ENCODE assay signal across 9 mouse cellular contexts in genomic region chr4:152088556-152089120, GRCm38 (mm10). TPM values are rescaled to one million over a fixed set of nuclear protein-coding genes. Genes with fewer than 3 reads are reported as not detected.
DNase-seq lines count a peak whose midpoint lies in the region; ATAC-seq and TF ChIP-seq lines count a peak whose summit lies in the region.
"Had no signal": no experiment of that assay in that cellular context is flagged by ENCODE, and none has a peak within 500 bp of the region (broad histone marks: within the 10 kb centered on the region; RNA-seq: fewer than 3 reads in every experiment).

No protein-coding gene starts in this region.

- 63% methylated on average over 8 of the region's 8 CpGs for WGBS in heart, postnatal 0 days
- WGBS in forebrain, embryonic 14.5 days, result 25% methylated on average over 8 of the region's 8 CpGs
- 41% methylated on average over 8 of the region's 8 CpGs for WGBS in neural tube, embryonic 13.5 days

- H3K4me1 ChIP-seq in heart, postnatal 0 days (ENCODE audit: control insufficient read depth, insufficient read depth), result peaks cover 18% of the 10 kb centered on the region
- H3K4me1 ChIP-seq in forebrain, embryonic 14.5 days (ENCODE audit: control insufficient read depth, insufficient read depth, low read length), result peaks cover 18% of the 10 kb centered on the region
- peaks cover 39% of the 10 kb centered on the region for H3K4me1 ChIP-seq in neural tube, embryonic 13.5 days (replicated peaks)

- no peak overlapping the region for H3K9ac ChIP-seq in heart, postnatal 0 days (replicated peaks; ENCODE audit: low read depth, low read length)
- no peak overlapping the region for H3K9ac ChIP-seq in forebrain, embryonic 14.5 days (ENCODE audit: low read length)
- H3K9ac ChIP-seq in neural tube, embryonic 13.5 days, result peak overlapping the region; percentile 83; the same call in 1 of the 2 replicates

- TF ChIP-seq EP300 in heart, postnatal 0 days (IDR thresholded peaks at IDR 0.05; ENCODE audit: low read depth), result no peak

- H3K27ac ChIP-seq in heart, postnatal 0 days (ENCODE audit: low read depth), result no peak overlapping the region
- peak overlapping the region; percentile 3; the same call in 1 of the 2 replicates for H3K27ac ChIP-seq in forebrain, embryonic 14.5 days (ENCODE audit: low read depth, low read length)
- H3K27ac ChIP-seq in neural tube, embryonic 13.5 days (replicated peaks), result 0 out of 2 replicates have a peak overlapping the region, but pooled peaks have one; percentile 2

- ATAC-seq in heart, postnatal 0 days (ENCODE audit: insufficient read depth, low read depth), result no peak
- peak; percentile 42; the same call in 1 of the 2 replicates for ATAC-seq in forebrain, embryonic 14.5 days
- ATAC-seq in neural tube, embryonic 13.5 days (ENCODE audit: low read depth), result no peak

- H3K9me3 ChIP-seq in heart, postnatal 0 days (replicated peaks; ENCODE audit: control insufficient read depth, low read length), result 0 out of 2 replicates have a peak, but pooled peaks cover 3% of the 10 kb centered on the region
- no peaks in the 10 kb centered on the region for H3K9me3 ChIP-seq in forebrain, embryonic 14.5 days (replicated peaks; ENCODE audit: control insufficient read depth, low read length)
- no peaks in the 10 kb centered on the region for H3K9me3 ChIP-seq in neural tube, embryonic 13.5 days
- H3K9me3 ChIP-seq: G1E had no signal

- H3K4me3 ChIP-seq in heart, postnatal 0 days (ENCODE audit: low read depth, low read length), result no peak overlapping the region
- no peak overlapping the region for H3K4me3 ChIP-seq in forebrain, embryonic 14.5 days (ENCODE audit: low read depth, low read length)
- H3K4me3 ChIP-seq in neural tube, embryonic 13.5 days, result no peak overlapping the region

- TF ChIP-seq CTCF in heart, postnatal 0 days (IDR thresholded peaks at IDR 0.05; ENCODE audit: low read depth), result no peak

- no peaks in the 10 kb centered on the region for H3K36me3 ChIP-seq in heart, postnatal 0 days (replicated peaks; ENCODE audit: control insufficient read depth, insufficient read depth, low read length)
- H3K36me3 ChIP-seq in forebrain, embryonic 14.5 days (ENCODE audit: control insufficient read depth, insufficient read depth, low read length), result no peaks in the 10 kb centered on the region
- no peaks in the 10 kb centered on the region for H3K36me3 ChIP-seq in neural tube, embryonic 13.5 days
- H3K36me3 ChIP-seq: G1E had no signal

- no peak for DNase-seq in heart, postnatal 0 days (ENCODE audit: low spot score)
- no peak for DNase-seq in heart, postnatal 4 days
- DNase-seq in forebrain, embryonic 14.5 days (ENCODE audit: low spot score), result peak; percentile 71
- peak; percentile 78 to 90 for DNase-seq in layer of hippocampus, postnatal 14 days (ENCODE audit: low spot score in 2 of 2)
- no peak for DNase-seq in embryo, embryonic 10 days (ENCODE audit: low spot score)
- DNase-seq in gastrocnemius, adult 8-10 months (ENCODE audit: low spot score in 2 of 2), result no peak
- no peak for DNase-seq in kidney, adult 11 months

- 0 out of 2 replicates have a peak, but pooled peaks cover 4% of the 10 kb centered on the region for H3K27me3 ChIP-seq in heart, postnatal 0 days (ENCODE audit: control insufficient read depth, insufficient read depth, low read length)
- H3K27me3 ChIP-seq in forebrain, embryonic 14.5 days (replicated peaks; ENCODE audit: control insufficient read depth, insufficient read depth, low read length), result no peaks in the 10 kb centered on the region
- peaks cover 7% of the 10 kb centered on the region; the same call in 1 of the 2 replicates for H3K27me3 ChIP-seq in neural tube, embryonic 13.5 days

- H3K4me2 ChIP-seq in heart, postnatal 0 days (ENCODE audit: low read depth, low read length), result 0 out of 2 replicates have a peak overlapping the region, but pooled peaks have one; percentile 88
- H3K4me2 ChIP-seq in forebrain, embryonic 14.5 days (ENCODE audit: low read length), result peak overlapping the region; percentile 84
- H3K4me2 ChIP-seq in neural tube, embryonic 13.5 days, result peak overlapping the region; percentile 75

RNA-seq across cellular contexts. Expression of gene Plekhg5, which starts 16.3 kb away (rescaled TPM):
- total RNA-seq in heart, postnatal 0 days (2014; rRNA removed; ENCODE audit: low replicate concordance), result 16.6 and 18.0 TPM in 2 replicates
- 8.8 and 10.6 TPM in 2 replicates for polyA plus RNA-seq in heart, postnatal 0 days (2015; fragmentation: Nextera tagmentation; extraction: Ambion mirVana)
- 10 to 100 TPM; 35.0 to 35.3 TPM for total RNA-seq in heart, postnatal 4 days (2021)
- 5.0 and 7.1 TPM in 2 replicates for polyA plus RNA-seq in forebrain, embryonic 14.5 days (2014; fragmentation: Nextera tagmentation; extraction: Ambion mirVana)
- total RNA-seq in layer of hippocampus, postnatal 14 days (2021), result 100 to 1,000 TPM; 106 to 115 TPM
- 9.9 and 10.7 TPM in 2 replicates for polyA plus RNA-seq in neural tube, embryonic 13.5 days (2015; fragmentation: Nextera tagmentation; extraction: Ambion mirVana)
- 1 to 10 TPM; 5.2 to 6.1 (median 5.8) TPM for total RNA-seq in gastrocnemius, adult 8-10 months (2022)

RNA-seq across cellular contexts. Expression of gene Tnfrsf25, which starts 27.1 kb away (rescaled TPM):
- total RNA-seq in heart, postnatal 0 days (2014; rRNA removed; ENCODE audit: low replicate concordance), result 0.89 TPM in 1 of 2 replicates, not detected in the other
- polyA plus RNA-seq in heart, postnatal 0 days (2015; fragmentation: Nextera tagmentation; extraction: Ambion mirVana), result 0.75 and 1.2 TPM in 2 replicates
- total RNA-seq in heart, postnatal 4 days (2021), result 1 to 10 TPM in 1 of 2 experiments, under 1 TPM in 1; 0.88 to 2.2 TPM
- polyA plus RNA-seq in forebrain, embryonic 14.5 days (2014; fragmentation: Nextera tagmentation; extraction: Ambion mirVana), result 0.62 and 1.3 TPM in 2 replicates
- 10 to 100 TPM; 17.7 to 25.6 TPM for total RNA-seq in layer of hippocampus, postnatal 14 days (2021)
- polyA plus RNA-seq in neural tube, embryonic 13.5 days (2015; fragmentation: Nextera tagmentation; extraction: Ambion mirVana), result 0.84 and 1.8 TPM in 2 replicates
- total RNA-seq in gastrocnemius, adult 8-10 months (2022), result under 1 TPM in 3 of 4 experiments, not detected in 1; 0.40 to 0.90 (median 0.85) TPM
- total RNA-seq: G1E had no signal
- polyA plus RNA-seq: G1E had no signal

RNA-seq across cellular contexts. Expression of gene Nol9, which starts 49.5 kb away (rescaled TPM):
- total RNA-seq in heart, postnatal 0 days (2014; rRNA removed; ENCODE audit: low replicate concordance), result 8.0 and 13.9 TPM in 2 replicates
- polyA plus RNA-seq in heart, postnatal 0 days (2015; fragmentation: Nextera tagmentation; extraction: Ambion mirVana), result 7.5 and 7.8 TPM in 2 replicates
- 10 to 100 TPM; 11.1 to 13.2 TPM for total RNA-seq in heart, postnatal 4 days (2021)
- 16.1 and 19.8 TPM in 2 replicates for polyA plus RNA-seq in forebrain, embryonic 14.5 days (2014; fragmentation: Nextera tagmentation; extraction: Ambion mirVana)
- total RNA-seq in layer of hippocampus, postnatal 14 days (2021), result 10 to 100 TPM; 23.4 TPM
- polyA plus RNA-seq in neural tube, embryonic 13.5 days (2015; fragmentation: Nextera tagmentation; extraction: Ambion mirVana), result 26.4 and 27.1 TPM in 2 replicates
- total RNA-seq in gastrocnemius, adult 8-10 months (2022), result 10 to 100 TPM in 2 of 4 experiments, 1 to 10 TPM in 2; 9.4 to 13.2 (median 10.0) TPM

RNA-seq across cellular contexts. Expression of gene Tas1r1, which starts 50.3 kb away (rescaled TPM):
- not detected in 2 replicates for total RNA-seq in heart, postnatal 0 days (2014; rRNA removed; ENCODE audit: low replicate concordance)
- polyA plus RNA-seq in heart, postnatal 0 days (2015; fragmentation: Nextera tagmentation; extraction: Ambion mirVana), result 0.07 and 0.08 TPM in 2 replicates
- under 1 TPM; 0.10 to 0.11 TPM for total RNA-seq in heart, postnatal 4 days (2021)
- polyA plus RNA-seq in forebrain, embryonic 14.5 days (2014; fragmentation: Nextera tagmentation; extraction: Ambion mirVana), result 0.32 and 0.70 TPM in 2 replicates
- total RNA-seq in layer of hippocampus, postnatal 14 days (2021), result under 1 TPM; 0.38 to 0.92 TPM
- polyA plus RNA-seq in neural tube, embryonic 13.5 days (2015; fragmentation: Nextera tagmentation; extraction: Ambion mirVana), result 1.2 and 1.3 TPM in 2 replicates
- total RNA-seq in gastrocnemius, adult 8-10 months (2022), result 1 to 10 TPM in 1 of 4 experiments, under 1 TPM in 3; 0.32 to 1.3 (median 0.66) TPM

Comparison
In these comparisons a context has a peak if more than half of its experiments do, and no peak if none do; other contexts are left out.
1. DNase-seq: peak in forebrain, embryonic 14.5 days (single experiment) and layer of hippocampus, postnatal 14 days (2 of 2); none in heart, postnatal 0 days (single experiment), heart, postnatal 4 days (single experiment), embryo, embryonic 10 days (single experiment), gastrocnemius, adult 8-10 months (0 of 2) and kidney, adult 11 months (single experiment).
2. Peak in every context shown above with its lines, with median percentiles within 50 percentile points of each other: H3K4me2 ChIP-seq.